Mouse (Mus musculus): Measurements from ENCODE around the gene Nfib. TPM values are rescaled to one million over a fixed set of nuclear protein-coding genes. Genes with fewer than 3 reads are reported as not detected.

The Nfib gene
- polyA plus RNA-seq, 2 experiments from 2014 or later, result 0.20 TPM; not detected in 1

GRCm38 (mm10) chr4:82538069-82538811 is 167.3 kb downstream of the Nfib start:
- no peak for ATAC-seq

GRCm38 (mm10) chr4:82537279-82537967 is 168.1 kb downstream of the Nfib start:
- no peak for ATAC-seq

- ATAC-seq, result no peak
These were observed 168.9 kb downstream of the Nfib start for GRCm38 (mm10) chr4:82536435-82537278.

- no peak for ATAC-seq
These were observed 169.7 kb downstream of the Nfib start for GRCm38 (mm10) chr4:82535606-82536434.

- no peak for ATAC-seq
These were observed 172.3 kb downstream of the Nfib start for GRCm38 (mm10) chr4:82533231-82533630.

GRCm38 (mm10) chr4:82532443-82533191 is 172.9 kb downstream of the Nfib start:
- no peak for ATAC-seq

- no peak for ATAC-seq
These were observed 173.6 kb downstream of the Nfib start for GRCm38 (mm10) chr4:82531977-82532376.

- no peak for ATAC-seq
These were observed 174.6 kb downstream of the Nfib start for GRCm38 (mm10) chr4:82530875-82531353.

GRCm38 (mm10) chr4:82528978-82529377 is 176.6 kb downstream of the Nfib start:
- no peak for ATAC-seq

- ATAC-seq, result no peak
These were observed 185.6 kb downstream of the Nfib start for GRCm38 (mm10) chr4:82519935-82520334.

GRCm38 (mm10) chr4:82518132-82518531 is 187.4 kb downstream of the Nfib start:
- no peak for ATAC-seq

GRCm38 (mm10) chr4:82517311-82517710 is 188.2 kb downstream of the Nfib start:
- ATAC-seq, result no peak

- ATAC-seq, result no peak
These were observed 189.2 kb downstream of the Nfib start for GRCm38 (mm10) chr4:82516211-82516795.

GRCm38 (mm10) chr4:82514921-82515320 is 190.6 kb downstream of the Nfib start:
- no peak for ATAC-seq

GRCm38 (mm10) chr4:82514373-82514772 is 191.2 kb downstream of the Nfib start:
- no peak for ATAC-seq

- no peak for ATAC-seq
These were observed 192.2 kb downstream of the Nfib start for GRCm38 (mm10) chr4:82513426-82513750.

- ATAC-seq, result peak; percentile 39
These were observed 192.7 kb downstream of the Nfib start for GRCm38 (mm10) chr4:82512743-82513425.

- no peak for ATAC-seq
These were observed 193.2 kb downstream of the Nfib start for GRCm38 (mm10) chr4:82512335-82512734.

- ATAC-seq, result no peak
These were observed 194.0 kb downstream of the Nfib start for GRCm38 (mm10) chr4:82511524-82511923.

- no peak for ATAC-seq
These were observed 194.5 kb downstream of the Nfib start for GRCm38 (mm10) chr4:82511001-82511513.
